Mouse (Mus musculus) midbrain, embryonic 16.5 days (tissue): ENCODE data around the gene Gm44502. TPM values are rescaled to one million over a fixed set of nuclear protein-coding genes. Genes with fewer than 3 reads are reported as not detected.
A peak's percentile ranks its signal among the peaks of the same experiment; 100 is the strongest.

ENCODE experiments used
- ATAC-seq: fragments of 200-750 bp; cut with Nextera tagmentation; 2 replicates; pipeline ENCODE4 v1.8.0; 2017; ENCODE audit warnings: moderate TSS enrichment
- H3K27ac ChIP-seq: fragments of 300-500 bp; sonication (generic); 2 replicates; pipeline ENCODE4 v1.5.1; 2014; ENCODE audit warnings: mild to moderate bottlenecking, low read length, mixed read lengths
- H3K27me3 ChIP-seq: fragments of 300-500 bp; sonication (generic); 2 replicates; pipeline ENCODE4 v1.6.1; 2014; ENCODE audit warnings: low read depth, low read length, mixed read lengths; ENCODE audit not compliant: control insufficient read depth, insufficient read depth
- H3K36me3 ChIP-seq: fragments of 300-500 bp; sonication (generic); 2 replicates; pipeline ENCODE4 v1.6.1; 2014; ENCODE audit warnings: mild to moderate bottlenecking, low read length, moderate library complexity, mixed read lengths; ENCODE audit not compliant: control insufficient read depth, insufficient read depth
- H3K4me1 ChIP-seq: fragments of 300-500 bp; sonication (generic); 2 replicates; pipeline ENCODE4 v1.6.1; 2014; ENCODE audit warnings: mild to moderate bottlenecking, low read length, mixed read lengths; ENCODE audit not compliant: control insufficient read depth, insufficient read depth
- H3K4me2 ChIP-seq: fragments of 300-500 bp; sonication (generic); 2 replicates; pipeline ENCODE4 v1.6.1; 2014; ENCODE audit warnings: mild to moderate bottlenecking, low read length, mixed read lengths
- H3K4me3 ChIP-seq: fragments of 300-500 bp; sonication (generic); 2 replicates; pipeline ENCODE4 v1.5.1; 2014; ENCODE audit warnings: low read depth, mild to moderate bottlenecking, low read length, moderate library complexity, mixed read lengths
- H3K9ac ChIP-seq: fragments of 300-500 bp; sonication (generic); 2 replicates; pipeline ENCODE4 v1.6.1; 2014; ENCODE audit warnings: low read depth, low read length, mixed read lengths
- H3K9me3 ChIP-seq: fragments of 300-500 bp; sonication (generic); replicated peaks from 2 replicates; pipeline ENCODE4 v1.6.1; 2014; ENCODE audit warnings: mild to moderate bottlenecking, low read length, mixed read lengths; ENCODE audit not compliant: control insufficient read depth, poor library complexity, severe bottlenecking
- WGBS: fragments of 180-500 bp; shearing (Covaris S2); extraction: QIAGEN DNeasy Blood & Tissue Kit; methylation state at CpG from one replicate; pipeline ENCODE4 v1.1.7; 2014; 5-methylcytosine and 5-hydroxymethylcytosine counted together
- polyA plus RNA-seq: library from polyadenylated mRNA; unstranded; fragments of >200 nt; fragmentation: Nextera tagmentation; extraction: Ambion mirVana; gene quantifications from 2 replicates; pipeline ENCODE4 v1.2.1, GENCODE M21; 2015

The Gm44502 gene
- polyA plus RNA-seq, 1 experiment from 2014 or later, result not detected

DNA sequence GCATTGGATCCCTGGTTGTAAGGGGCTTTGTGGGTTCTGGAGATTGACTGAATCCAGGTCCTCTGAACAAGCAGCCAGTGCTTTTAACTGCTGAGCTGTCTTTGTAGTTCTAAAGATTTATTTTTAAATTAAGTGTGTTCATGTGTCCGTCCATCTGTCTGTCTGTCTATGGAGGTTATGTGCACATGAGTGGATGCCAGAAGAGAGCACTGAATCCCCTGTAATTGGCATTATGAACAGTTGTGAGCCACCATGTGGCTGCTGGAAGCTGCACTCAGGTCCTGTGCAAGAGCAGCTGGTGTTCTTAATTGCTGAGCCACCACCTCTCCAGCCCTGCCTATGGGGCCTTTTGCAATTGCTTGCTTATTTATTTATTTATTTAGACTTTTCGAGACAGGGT is 31.4 kb downstream of the Gm44502 start:
- Histone ChIP-seq H3K27me3 (no peaks in the 10 kb centered on the region), H3K9ac (no peak overlapping the region), H3K9me3 (no peaks in the 10 kb centered on the region), H3K4me3 (no peak overlapping the region), H3K27ac (no peak overlapping the region), H3K4me2 (no peak overlapping the region), H3K36me3 (no peaks in the 10 kb centered on the region), H3K4me1 (no peaks in the 10 kb centered on the region)
- no peak for ATAC-seq
- 81% methylated on average over 2 of the region's 2 CpGs for WGBS

- H3K9me3 ChIP-seq, result no peaks in the 10 kb centered on the region
- H3K4me1 ChIP-seq, result no peaks in the 10 kb centered on the region
- H3K9ac ChIP-seq, result no peak overlapping the region
- H3K4me3 ChIP-seq, result no peak overlapping the region
- 91% methylated on average over 4 of the region's 4 CpGs for WGBS
- no peak overlapping the region for H3K27ac ChIP-seq
- ATAC-seq, result no peak
- H3K27me3 ChIP-seq, result no peaks in the 10 kb centered on the region
- H3K36me3 ChIP-seq, result no peaks in the 10 kb centered on the region
- H3K4me2 ChIP-seq, result no peak overlapping the region
Observed at GRCm38 (mm10) chr15:89396883-89397282, 32.6 kb downstream of the Gm44502 start.

- no peak overlapping the region for H3K4me3 ChIP-seq
- WGBS, result 94% methylated on average over 10 of the region's 10 CpGs
- no peaks in the 10 kb centered on the region for H3K27me3 ChIP-seq
- no peak for ATAC-seq
- H3K4me1 ChIP-seq, result no peaks in the 10 kb centered on the region
- no peak overlapping the region for H3K9ac ChIP-seq
- no peaks in the 10 kb centered on the region for H3K36me3 ChIP-seq
- no peak overlapping the region for H3K4me2 ChIP-seq
- no peaks in the 10 kb centered on the region for H3K9me3 ChIP-seq
- H3K27ac ChIP-seq, result no peak overlapping the region
Observed at GRCm38 (mm10) chr15:89390081-89390480, 39.4 kb downstream of the Gm44502 start.

DNA sequence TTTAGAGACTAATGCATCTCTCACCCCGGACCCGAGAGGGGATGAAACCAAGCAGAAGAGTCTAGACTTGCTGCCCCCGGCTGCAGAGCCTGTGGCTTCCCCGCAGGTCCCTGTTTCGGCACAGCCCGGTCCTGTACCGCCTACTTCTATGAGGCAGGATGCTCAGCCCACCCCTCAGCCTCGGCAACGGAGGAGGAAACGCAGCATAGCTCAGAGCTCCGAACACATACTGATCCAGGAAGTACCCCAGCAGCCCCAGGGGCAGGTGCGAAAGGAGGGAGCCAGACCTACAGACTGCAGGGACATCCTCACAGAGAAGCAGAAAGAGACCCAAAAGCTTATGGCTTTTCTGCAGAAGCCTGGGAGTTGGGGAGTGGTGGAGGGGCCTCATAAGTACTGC is 42.4 kb downstream of the Gm44502 start:
- Histone ChIP-seq H3K4me3 (no peak overlapping the region), H3K9me3 (no peaks in the 10 kb centered on the region), H3K36me3 (no peaks in the 10 kb centered on the region), H3K27me3 (no peaks in the 10 kb centered on the region; the same call in 1 of the 2 replicates), H3K4me2 (no peak overlapping the region), H3K4me1 (no peaks in the 10 kb centered on the region), H3K9ac (no peak overlapping the region), H3K27ac (no peak overlapping the region)
- ATAC-seq, result no peak
- WGBS, result 50% methylated on average over 12 of the region's 12 CpGs

DNA sequence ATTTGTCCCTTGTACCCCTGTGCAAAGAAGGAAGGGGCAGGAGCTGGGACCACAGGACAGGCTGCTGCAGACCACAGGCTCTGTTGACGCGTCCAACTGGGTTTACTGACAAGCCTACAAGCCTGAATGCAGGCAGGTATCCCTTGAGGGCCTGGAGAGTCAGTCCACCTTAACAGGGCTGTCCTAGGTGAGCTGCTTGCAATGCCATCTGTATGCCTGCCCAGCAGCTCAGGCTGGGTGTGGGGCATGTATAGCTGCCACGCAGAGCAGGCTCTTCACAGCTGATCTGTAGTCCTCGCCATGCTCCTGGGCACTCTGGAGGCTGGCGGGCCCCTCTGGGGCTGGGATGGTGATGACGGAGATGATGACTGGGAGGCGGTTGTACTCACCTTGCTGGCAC is 44.9 kb downstream of the Gm44502 start, which contains the start of gene Klhdc7b:
Gene Klhdc7b (plus strand): TSS at position 301 of the 400 bp plus-strand sequence.
- Histone ChIP-seq H3K4me3 (no peak within 1 kb of the TSS), H3K27ac (no peak within 1 kb of the TSS), H3K27me3 (peaks cover under 1% of the 10 kb centered on the region), H3K9me3 (no peaks in the 10 kb centered on the region), H3K4me2 (no peak within 1 kb of the TSS), H3K9ac (no peak within 1 kb of the TSS), H3K4me1 (no peaks in the 10 kb centered on the region), H3K36me3 (no peaks in the 10 kb centered on the region)
- WGBS, result 91% methylated on average over 7 of the region's 7 CpGs
- no peak for ATAC-seq

DNA sequence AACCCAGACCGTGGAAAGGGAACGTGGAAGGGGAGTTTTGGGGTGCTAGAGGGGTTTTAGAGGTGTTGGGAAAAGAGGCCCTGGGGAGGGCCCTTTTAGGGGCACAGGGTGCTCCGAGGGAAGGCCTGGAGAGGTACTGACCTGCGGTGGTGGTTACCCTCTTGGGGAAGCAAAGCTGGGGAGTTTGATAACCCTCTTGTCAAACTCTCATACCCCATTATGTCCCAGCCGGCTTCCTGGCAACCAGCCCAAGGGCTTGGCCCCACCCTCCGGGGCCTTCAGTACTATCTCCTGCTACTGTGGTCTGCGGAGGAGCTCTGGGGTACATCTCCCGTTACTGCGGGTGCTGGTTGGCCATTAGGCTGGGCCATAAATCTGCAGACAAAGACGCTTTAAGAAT is 50.1 kb downstream of the Gm44502 start:
- H3K27me3 ChIP-seq, result peaks cover 35% of the 10 kb centered on the region
- peak overlapping the region; percentile 72 for H3K4me2 ChIP-seq
- H3K9me3 ChIP-seq, result no peaks in the 10 kb centered on the region
- H3K4me3 ChIP-seq, result peak overlapping the region; percentile 40; the same call in 1 of the 2 replicates
- WGBS, result 13% methylated on average over 10 of the region's 10 CpGs
- H3K4me1 ChIP-seq, result peaks cover 13% of the 10 kb centered on the region; the same call in 1 of the 2 replicates
- H3K9ac ChIP-seq, result no peak overlapping the region
- no peaks in the 10 kb centered on the region for H3K36me3 ChIP-seq
- no peak overlapping the region for H3K27ac ChIP-seq
- ATAC-seq, result no peak

- Histone ChIP-seq H3K27me3 (peaks cover 35% of the 10 kb centered on the region), H3K27ac (no peak within 1 kb of the TSS), H3K9me3 (no peaks in the 10 kb centered on the region), H3K9ac (peak within 1 kb of the TSS; percentile 49), H3K36me3 (no peaks in the 10 kb centered on the region), H3K4me1 (peaks cover 17% of the 10 kb centered on the region; the same call in 1 of the 2 replicates), H3K4me3 (peak within 1 kb of the TSS; percentile 40), H3K4me2 (peak within 1 kb of the TSS; percentile 72)
- under 1% methylated on average over 31 of the region's 33 CpGs for WGBS
- peak; percentile 25; the same call in 1 of the 2 replicates for ATAC-seq
Observed at GRCm38 (mm10) chr15:89378831-89379401, 50.6 kb downstream of the Gm44502 start, which contains the start of gene Odf3b. Odf3b (minus strand) TSS chr15:89379282.

DNA sequence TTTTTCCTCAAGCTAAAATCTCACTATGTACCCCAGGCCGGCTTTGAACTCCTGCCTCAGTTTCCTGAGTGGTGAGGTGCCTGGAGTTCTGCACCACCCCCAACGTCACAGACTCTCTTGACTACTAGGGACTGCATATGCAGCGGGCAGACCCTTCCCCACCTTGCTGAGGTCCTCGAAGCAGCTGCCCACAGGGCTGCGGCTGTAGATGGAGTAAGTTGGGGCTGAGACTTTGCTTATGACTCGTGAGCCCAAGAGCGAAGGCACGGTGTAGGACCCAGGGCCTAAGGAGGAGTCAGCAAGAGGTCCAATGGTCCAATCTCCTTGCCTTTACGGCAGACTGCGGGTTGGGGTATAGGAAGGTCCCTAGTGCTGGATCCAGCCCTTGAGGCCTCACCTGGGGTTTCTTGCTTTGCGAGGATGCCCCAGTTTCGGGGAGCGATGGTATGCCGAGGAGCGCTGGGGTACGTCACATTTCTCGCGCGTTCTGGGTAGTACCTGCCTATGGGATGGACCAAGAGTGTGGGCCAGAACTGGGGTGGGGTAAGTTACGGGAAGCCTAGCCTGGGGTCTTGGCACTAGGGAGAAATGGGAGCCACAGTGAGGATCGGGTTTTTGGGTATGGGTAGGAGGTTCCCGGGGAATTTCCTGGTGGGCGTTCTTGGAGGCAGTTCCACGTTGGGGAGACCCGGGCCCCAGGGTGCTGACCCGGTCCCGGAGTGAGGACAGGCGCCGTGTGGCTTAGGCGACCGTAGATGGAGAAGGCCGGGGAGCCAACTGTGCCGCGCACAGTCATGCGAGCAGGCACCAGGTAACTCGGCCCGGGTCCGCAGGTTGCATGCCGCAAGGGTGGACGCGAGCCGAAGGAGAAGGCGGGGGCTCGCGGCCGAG is 51.3 kb downstream of the Gm44502 start:
- H3K9ac ChIP-seq, result peak overlapping the region; percentile 49

DNA sequence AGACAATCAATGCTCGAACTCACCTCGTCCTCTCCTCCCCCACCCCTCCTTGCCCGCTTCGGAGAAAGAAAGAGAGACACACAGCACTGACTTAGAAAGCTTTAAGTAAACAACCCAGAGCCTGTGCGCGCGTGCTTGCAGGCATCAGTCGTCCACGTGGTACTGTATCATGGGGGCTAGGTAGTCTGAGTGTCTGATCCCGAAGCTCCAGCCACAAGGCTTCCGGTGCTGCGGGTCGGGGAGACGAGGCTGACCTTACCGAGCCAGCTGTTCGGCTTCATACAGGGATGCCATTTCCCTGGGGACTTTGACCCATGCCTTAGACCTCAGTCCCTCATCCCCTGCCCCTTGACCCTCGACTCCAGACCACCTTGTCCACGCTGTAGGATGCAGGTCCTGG is 52.1 kb downstream of the Gm44502 start:
- H3K9ac ChIP-seq, result no peak overlapping the region
- H3K27me3 ChIP-seq, result peaks cover 35% of the 10 kb centered on the region
- no peaks in the 10 kb centered on the region for H3K36me3 ChIP-seq
- H3K4me3 ChIP-seq, result no peak overlapping the region
- H3K4me2 ChIP-seq, result no peak overlapping the region
- no peak overlapping the region for H3K27ac ChIP-seq
- H3K4me1 ChIP-seq, result peaks cover 24% of the 10 kb centered on the region
- H3K9me3 ChIP-seq, result no peaks in the 10 kb centered on the region
- no peak for ATAC-seq
- WGBS, result 7% methylated on average over 18 of the region's 18 CpGs

More for the DNA sequence above, 51.3 kb downstream of the Gm44502 start:
- Histone ChIP-seq H3K4me1 (peaks cover 17% of the 10 kb centered on the region; the same call in 1 of the 2 replicates), H3K4me3 (peak overlapping the region; percentile 40), H3K36me3 (no peaks in the 10 kb centered on the region), H3K4me2 (peak overlapping the region; percentile 72), H3K27ac (no peak overlapping the region), H3K27me3 (peaks cover 35% of the 10 kb centered on the region), H3K9me3 (no peaks in the 10 kb centered on the region)
- WGBS, result 13% methylated on average over 41 of the region's 46 CpGs
- no peak for ATAC-seq
